Mouse (Mus musculus) ES-Bruce4 (cell line): Measurements from ENCODE around the gene Hs3st1.

Source experiments
- CTCF ChIP-seq: IDR thresholded peaks from one replicate; pipeline ENCODE4 v1.8.1; 2011; ENCODE audit warnings: low read depth, low read length
- EP300 ChIP-seq: IDR thresholded peaks from 2 replicates; pipeline ENCODE4 v1.6.1; 2011; ENCODE audit warnings: low read depth, low read length; ENCODE audit not compliant: insufficient read depth
- POLR2A ChIP-seq: IDR thresholded peaks from one replicate; pipeline ENCODE4 v1.8.1; 2011; ENCODE audit warnings: low read length; ENCODE audit not compliant: insufficient read depth

DNA sequence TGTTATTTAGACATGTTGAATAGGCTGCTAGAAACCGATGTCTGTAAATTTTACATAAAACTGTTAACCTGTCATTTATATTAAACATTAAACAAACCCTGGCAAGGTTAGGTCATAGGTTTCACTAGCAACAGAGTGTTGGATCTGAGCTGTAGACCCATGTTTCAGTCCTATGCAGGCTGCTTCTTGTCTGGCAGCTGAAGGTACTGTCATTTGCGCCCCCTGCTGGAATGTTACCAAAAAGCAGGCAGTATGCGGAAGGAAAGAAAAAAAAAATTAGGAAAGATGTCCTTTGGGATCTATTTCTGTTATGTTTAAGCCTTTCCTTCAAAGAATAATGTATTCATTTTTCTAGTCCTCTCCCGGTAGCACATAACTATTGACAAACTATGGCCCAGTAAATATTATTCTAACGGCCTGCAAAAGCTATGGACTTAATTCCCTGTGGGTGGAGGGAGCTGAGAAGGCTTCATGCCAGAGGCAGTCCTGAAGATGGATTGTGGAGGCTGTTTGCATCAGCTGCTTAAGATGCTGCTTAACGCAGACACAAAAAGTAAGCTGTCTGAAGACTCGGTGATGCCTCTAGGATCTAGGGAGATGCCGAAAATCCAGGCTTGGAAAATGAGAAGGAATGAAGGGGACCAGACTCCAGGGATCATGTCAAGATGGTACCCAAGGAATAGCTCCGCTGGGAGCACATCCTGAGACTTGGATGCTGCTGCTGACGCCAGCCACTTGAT lies 115.7 kb downstream of the Hs3st1 start:
- no peak for TF ChIP-seq EP300
- no peak for TF ChIP-seq POLR2A
- TF ChIP-seq CTCF: peak; percentile 46
